Mouse (Mus musculus): Measurements from ENCODE around the gene Ly6g6e. TPM values are rescaled to one million over a fixed set of nuclear protein-coding genes. Genes with fewer than 3 reads are reported as not detected.

Gene Ly6g6e
- polyA plus RNA-seq, 1 experiment, result not detected

DNA sequence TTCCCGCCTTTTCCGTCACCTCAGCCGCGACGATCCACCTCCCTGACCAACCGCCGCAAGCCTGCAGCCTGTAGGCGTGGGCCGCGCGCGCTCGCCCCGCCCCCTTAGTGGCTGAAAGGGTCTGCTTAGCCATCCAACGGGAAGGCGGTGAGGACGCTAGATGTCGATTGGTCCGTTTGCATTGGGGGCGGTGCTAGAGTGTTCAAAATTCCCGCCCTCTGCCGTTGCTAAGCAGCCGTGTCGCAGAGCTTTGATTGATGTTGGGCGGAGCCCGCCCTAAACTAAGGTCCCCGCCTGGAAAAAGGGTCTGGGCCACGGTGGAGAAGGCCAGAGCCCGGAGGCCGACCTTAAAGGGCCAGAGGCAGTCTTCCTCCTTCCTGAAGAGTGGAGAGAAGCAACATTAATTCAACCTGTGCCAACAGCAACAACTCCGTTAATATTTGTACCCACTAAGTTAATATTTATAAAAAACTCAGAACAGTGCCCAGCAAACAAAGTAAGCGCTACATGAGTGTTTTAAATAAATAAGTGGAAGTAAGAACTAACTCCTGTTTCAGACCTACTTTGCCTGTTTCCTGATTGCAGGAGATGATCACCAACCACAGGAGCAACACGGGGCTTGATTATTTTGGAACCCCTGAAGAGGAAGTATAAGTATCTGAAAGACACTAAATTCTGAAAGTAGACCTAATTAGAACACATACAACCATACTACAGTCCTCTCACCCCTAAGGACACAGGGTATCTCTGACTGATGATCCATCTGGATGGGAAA lies 29.8 kb upstream of the Ly6g6e start, which contains the start of gene Msh5:
Gene Msh5 (minus strand): TSS at position 65 of the 775 bp plus-strand sequence.
- Histone ChIP-seq H3K27ac (replicated peaks; ENCODE audit: low read depth, low read length) (peak within 1 kb of the TSS; percentile 86), H3K4me3 (ENCODE audit: insufficient read depth, low read depth, low read length) (peak within 1 kb of the TSS; percentile 63), H3K4me1 (ENCODE audit: control insufficient read depth, insufficient read depth, insufficient read length, low read length) (peaks cover 12% of the 10 kb centered on the region; the same call in 1 of the 2 replicates)

DNA sequence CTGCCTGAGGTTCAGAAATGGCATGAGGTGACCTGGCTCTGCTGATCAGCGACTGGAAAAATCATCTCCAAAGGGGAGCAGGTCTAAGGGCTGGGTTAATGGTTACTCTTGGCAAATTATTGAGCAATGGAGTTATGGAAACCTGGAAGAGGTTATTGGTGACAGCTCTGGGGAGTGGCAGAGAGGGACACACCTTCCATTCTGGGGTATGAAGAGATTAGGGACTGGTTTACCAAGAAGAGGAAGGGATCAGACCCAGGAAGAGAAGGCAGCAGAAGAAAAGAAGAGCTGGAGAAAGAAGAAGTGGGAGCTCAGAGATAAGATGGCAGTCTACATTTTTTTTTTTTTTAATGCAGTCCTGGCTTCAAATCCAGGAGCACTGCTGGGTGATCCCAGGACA lies 29.0 kb upstream of the Ly6g6e start:
- Histone ChIP-seq H3K27ac (replicated peaks; ENCODE audit: low read depth, low read length) (peak overlapping the region; percentile 86), H3K4me3 (ENCODE audit: insufficient read depth, low read depth, low read length) (peak overlapping the region; percentile 9), H3K4me1 (ENCODE audit: control insufficient read depth, insufficient read depth, insufficient read length, low read length) (peaks cover 12% of the 10 kb centered on the region; the same call in 1 of the 2 replicates)

DNA sequence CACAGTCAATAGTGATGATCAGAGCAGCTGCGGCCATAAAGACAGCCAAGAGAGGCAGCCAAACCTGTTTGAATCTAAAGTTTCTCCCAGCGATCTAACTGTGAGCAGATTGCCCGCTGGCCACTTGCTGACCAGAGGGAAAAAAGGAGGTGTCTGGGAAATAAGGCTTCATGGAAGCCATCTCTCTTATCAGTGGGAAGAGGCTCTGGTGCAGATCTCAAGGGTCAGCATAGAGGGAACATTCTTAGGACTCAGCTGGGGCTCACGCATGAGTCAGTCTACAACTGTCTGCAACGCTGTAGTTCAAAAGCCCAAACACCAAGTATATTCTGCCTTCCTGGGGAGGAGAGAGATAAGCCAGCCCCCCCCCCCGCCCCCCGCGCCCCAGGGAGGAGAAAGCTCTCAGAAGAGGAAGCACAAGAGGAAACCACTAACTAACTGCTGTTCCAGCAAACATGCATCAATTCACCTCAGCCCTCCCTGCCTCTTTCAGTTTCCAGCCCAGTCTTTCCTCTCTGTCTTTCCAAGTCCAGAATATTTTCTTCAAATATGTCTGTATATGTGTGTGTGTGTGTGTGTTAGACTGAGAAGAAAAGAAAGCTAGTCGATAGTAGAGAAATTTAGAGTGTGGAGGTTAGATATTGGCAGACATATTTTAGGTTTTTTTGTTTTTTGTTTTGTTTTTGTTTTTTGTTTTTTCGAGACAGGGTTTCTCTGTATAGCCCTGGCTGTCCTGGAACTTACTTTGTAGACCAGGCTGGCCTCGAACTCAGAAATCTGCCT lies 28.4 kb upstream of the Ly6g6e start:
- H3K27ac ChIP-seq (replicated peaks; ENCODE audit: low read depth, low read length), result peak overlapping the region; percentile 86
- H3K4me1 ChIP-seq (ENCODE audit: control insufficient read depth, insufficient read depth, insufficient read length, low read length), result peaks cover 12% of the 10 kb centered on the region; the same call in 1 of the 2 replicates
- peak overlapping the region; percentile 9 for H3K4me3 ChIP-seq (ENCODE audit: insufficient read depth, low read depth, low read length)

DNA sequence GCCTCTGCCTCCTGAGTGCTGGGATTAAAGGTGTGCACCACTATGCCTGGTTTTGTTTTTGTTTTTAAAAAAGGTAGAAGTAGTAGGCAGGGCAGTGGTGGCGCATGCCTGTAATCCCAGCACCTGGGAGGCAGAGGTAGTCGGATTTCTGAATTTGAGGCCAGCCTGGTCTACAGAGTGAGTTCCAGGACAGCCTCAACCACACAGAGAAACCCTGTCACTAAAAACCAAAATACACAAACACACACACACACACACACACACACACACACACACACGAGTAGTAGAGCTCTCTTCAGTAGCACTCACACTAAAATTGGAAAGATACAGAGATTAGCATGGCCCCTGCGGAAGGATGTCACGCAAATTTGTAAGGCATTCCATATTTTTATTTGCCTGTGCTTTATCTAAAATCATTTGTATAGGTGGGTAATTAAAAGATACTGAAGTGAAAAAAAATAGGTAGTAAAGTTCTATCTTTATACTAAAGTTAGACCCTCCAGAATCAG lies 27.7 kb upstream of the Ly6g6e start:
- Histone ChIP-seq H3K27ac (replicated peaks; ENCODE audit: low read depth, low read length) (peak overlapping the region; percentile 66), H3K4me3 (ENCODE audit: insufficient read depth, low read depth, low read length) (peak overlapping the region; percentile 6; the same call in 1 of the 2 replicates), H3K4me1 (ENCODE audit: control insufficient read depth, insufficient read depth, insufficient read length, low read length) (peaks cover 11% of the 10 kb centered on the region; the same call in 1 of the 2 replicates)

DNA sequence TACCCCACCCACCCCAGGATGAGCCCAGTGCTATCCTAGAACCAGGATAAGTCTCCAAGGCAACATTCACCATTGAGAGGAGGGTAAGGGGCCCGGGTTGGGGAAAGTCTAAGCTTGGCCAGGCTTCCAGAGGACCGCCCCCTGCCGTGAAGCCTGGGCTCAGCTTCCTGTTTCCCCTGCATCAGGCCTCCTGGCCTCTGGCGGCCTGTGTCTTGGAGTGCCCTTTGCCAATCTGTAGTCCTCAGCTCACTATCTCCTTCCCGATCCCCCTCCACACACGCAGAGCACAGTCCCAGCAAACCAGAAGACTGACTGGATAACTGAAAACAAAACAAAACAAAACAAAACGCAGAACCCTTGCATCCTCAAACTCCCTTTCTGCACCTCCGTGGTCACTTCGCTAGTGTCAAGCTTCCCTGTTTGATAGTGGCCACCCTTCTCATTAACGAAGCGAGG lies 27.1 kb upstream of the Ly6g6e start, which contains the start of gene Clic1:
Gene Clic1 (plus strand): TSS at position 406 of the 456 bp plus-strand sequence.
- peak within 1 kb of the TSS; percentile 99 for H3K27ac ChIP-seq (replicated peaks; ENCODE audit: low read depth, low read length)
- H3K4me3 ChIP-seq (ENCODE audit: insufficient read depth, low read depth, low read length), result peak within 1 kb of the TSS; percentile 66
- peaks cover 10% of the 10 kb centered on the region; the same call in 1 of the 2 replicates for H3K4me1 ChIP-seq (ENCODE audit: control insufficient read depth, insufficient read depth, insufficient read length, low read length)

DNA sequence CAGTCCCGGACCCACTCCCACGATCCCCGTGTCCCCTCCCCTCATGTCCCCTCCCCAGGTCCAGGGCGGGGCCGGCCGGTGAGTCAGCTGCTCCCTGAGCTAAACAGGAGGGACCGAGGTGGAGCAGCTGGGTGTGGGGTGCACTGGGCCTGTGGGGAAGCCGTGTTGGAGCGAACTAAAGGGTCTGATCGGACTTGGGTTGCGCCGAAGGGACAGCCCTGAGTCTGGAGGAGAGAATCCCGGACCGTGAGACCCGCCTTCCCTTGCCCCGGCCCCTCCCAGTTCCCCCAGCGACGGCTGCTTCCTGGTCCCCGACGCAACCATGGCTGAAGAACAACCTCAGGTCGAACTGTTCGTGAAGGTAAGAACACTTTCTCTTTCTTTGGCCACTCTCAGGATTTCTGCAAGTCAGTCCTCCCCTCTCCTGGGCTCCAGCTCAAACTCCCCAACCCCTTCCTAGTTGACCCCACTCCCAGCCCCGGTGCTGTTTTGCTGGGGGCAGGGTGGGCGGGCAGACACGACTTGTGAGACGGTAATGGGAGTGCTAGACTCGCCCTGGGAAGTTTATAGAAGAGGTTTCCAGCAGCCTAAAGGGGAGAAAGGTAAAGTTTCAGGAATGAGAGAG lies 26.5 kb upstream of the Ly6g6e start:
- peak overlapping the region; percentile 66 for H3K4me3 ChIP-seq (ENCODE audit: insufficient read depth, low read depth, low read length)
- H3K4me1 ChIP-seq (ENCODE audit: control insufficient read depth, insufficient read depth, insufficient read length, low read length), result peaks cover 10% of the 10 kb centered on the region; the same call in 1 of the 2 replicates
- H3K27ac ChIP-seq (replicated peaks; ENCODE audit: low read depth, low read length), result peak overlapping the region; percentile 99

DNA sequence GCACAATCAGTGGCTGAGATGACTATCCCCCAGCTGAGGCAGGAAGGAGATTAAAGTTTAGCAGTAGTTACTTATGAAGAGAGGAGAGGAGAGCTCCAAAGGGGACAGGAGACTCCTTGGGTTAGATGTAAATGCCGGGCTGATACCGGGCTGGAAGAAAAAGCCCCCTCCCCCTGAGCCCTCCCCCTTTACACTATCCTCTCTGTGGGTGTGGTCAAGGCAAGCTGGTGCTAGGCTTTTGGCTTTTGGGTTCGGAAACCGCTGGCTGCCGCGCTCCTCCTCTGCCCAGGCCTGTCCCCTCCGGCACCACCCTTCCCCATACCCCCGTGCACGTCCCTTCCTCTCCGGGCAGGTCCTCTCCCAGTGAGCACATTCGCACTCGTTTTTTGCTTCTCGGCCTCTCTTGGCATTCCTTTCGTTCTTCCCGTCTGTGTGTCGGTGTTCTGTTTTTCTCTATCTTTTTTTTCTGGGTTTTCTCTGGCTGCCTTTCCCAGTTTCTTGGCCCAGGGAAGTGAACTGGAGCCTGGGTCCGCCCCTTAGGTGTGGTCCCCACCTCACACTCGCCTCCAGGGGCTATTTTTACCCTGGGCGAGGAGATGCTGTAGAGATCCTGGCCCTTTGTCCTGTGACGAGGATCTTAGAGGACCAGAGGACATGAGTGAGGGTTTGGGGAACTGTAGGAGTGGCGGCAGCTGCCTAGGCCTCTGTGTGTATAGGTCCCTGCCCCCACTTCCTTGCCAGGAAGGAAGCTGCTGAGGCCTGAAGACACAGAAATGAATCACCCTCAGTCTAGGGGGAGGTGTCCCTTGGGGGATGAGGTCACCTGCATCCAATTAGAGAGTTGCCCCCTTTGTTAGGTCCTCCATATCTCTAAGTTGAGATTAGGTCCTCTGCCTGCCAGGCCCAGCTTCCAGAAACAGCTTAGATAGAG lies 25.3 kb upstream of the Ly6g6e start:
- Histone ChIP-seq H3K27ac (replicated peaks; ENCODE audit: low read depth, low read length) (peak overlapping the region; percentile 99), H3K4me1 (ENCODE audit: control insufficient read depth, insufficient read depth, insufficient read length, low read length) (peaks cover 10% of the 10 kb centered on the region; the same call in 1 of the 2 replicates), H3K4me3 (ENCODE audit: insufficient read depth, low read depth, low read length) (peak overlapping the region; percentile 66)

DNA sequence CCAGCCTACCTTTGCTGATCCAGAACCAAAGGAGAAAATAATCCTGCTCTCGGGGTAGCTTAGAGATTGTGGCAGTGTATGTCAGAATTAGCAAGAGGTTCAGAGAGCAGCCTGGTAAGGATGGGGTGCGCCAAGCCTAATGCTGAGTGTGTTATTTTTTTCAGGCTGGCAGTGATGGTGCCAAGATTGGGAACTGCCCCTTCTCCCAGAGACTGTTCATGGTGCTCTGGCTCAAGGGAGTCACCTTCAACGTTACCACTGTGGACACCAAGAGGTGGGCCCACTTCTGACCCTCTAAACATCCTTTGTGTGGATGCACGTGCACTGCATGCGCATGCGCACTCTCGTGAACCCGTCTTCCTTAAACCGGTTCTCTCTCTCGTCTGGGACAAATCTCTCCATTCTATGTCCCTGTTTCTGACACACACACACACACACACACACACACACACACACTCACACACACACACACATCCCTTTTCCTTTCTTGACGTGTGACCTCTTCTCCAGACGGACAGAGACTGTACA lies 24.4 kb upstream of the Ly6g6e start:
- Histone ChIP-seq H3K27ac (replicated peaks; ENCODE audit: low read depth, low read length) (peak overlapping the region; percentile 99), H3K4me3 (ENCODE audit: insufficient read depth, low read depth, low read length) (peak overlapping the region; percentile 66), H3K4me1 (ENCODE audit: control insufficient read depth, insufficient read depth, insufficient read length, low read length) (peaks cover 10% of the 10 kb centered on the region; the same call in 1 of the 2 replicates)

DNA sequence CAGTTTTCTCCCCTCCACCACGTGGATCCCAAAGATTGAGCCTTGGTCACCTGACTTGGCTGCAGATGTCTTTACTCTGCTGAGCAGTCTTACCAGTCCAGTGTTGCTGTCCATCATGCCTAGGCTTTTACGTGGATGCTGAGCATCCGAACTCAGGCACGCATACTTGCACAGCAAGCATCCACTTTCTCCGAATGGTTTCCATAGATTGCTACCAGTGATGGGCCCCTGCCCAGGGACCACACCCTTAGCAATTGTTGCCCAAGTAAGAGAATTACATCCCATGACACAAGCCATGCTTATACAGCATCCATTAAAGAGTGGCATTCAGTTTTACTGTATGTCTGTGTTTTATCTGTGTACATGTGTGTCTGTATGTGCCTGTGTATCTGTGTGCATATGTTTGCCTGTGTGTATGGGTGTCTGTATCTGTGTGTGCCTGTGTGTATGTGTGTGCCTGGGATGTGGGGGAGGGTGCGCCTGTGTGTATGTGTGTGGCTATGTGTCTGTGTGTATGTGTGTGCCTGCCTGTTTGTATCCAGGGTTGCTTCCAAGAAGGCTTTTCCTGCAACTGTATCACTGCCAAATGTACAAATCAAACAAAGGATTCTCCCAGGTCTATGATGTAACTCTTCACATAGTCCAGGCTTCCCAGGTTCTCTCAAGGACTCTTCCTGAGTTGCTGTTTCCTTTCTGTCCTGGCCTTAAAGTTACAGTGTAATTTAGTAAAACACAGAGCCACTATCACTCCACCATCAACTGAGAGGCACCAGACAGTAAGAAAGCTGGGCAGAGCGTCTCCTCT lies 20.8 kb upstream of the Ly6g6e start:
- Histone ChIP-seq H3K27ac (replicated peaks; ENCODE audit: low read depth, low read length) (peak overlapping the region; percentile 45; the same call in 1 of the 2 replicates), H3K4me3 (ENCODE audit: insufficient read depth, low read depth, low read length) (no peak overlapping the region)

DNA sequence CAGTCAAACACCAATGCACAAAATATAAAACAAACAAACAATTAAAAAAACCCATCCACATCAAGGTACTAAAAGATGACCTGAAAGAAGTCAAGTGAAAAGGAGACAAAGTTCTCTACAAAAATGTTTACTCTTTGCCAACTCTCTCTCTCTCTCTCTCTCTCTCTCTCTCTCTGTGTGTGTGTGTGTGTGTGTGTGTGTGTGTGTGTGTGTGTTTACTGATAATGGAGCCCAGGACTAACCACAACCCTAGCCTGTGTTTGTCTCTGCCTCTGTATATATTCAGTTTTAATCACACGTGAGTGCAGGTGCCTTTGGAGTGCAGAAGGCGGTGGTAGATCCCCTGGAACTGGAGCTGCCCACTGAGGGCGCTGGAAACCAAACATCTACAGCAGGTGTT lies 19.6 kb upstream of the Ly6g6e start:
- Histone ChIP-seq H3K27ac (replicated peaks; ENCODE audit: low read depth, low read length) (no peak overlapping the region), H3K4me1 (ENCODE audit: control insufficient read depth, insufficient read depth, insufficient read length, low read length) (no peaks in the 10 kb centered on the region; the same call in 1 of the 2 replicates), H3K4me3 (ENCODE audit: insufficient read depth, low read depth, low read length) (no peak overlapping the region)

More for the DNA sequence above, 20.8 kb upstream of the Ly6g6e start:
- H3K4me1 ChIP-seq (ENCODE audit: control insufficient read depth, insufficient read depth, insufficient read length, low read length), result no peaks in the 10 kb centered on the region; the same call in 1 of the 2 replicates

DNA sequence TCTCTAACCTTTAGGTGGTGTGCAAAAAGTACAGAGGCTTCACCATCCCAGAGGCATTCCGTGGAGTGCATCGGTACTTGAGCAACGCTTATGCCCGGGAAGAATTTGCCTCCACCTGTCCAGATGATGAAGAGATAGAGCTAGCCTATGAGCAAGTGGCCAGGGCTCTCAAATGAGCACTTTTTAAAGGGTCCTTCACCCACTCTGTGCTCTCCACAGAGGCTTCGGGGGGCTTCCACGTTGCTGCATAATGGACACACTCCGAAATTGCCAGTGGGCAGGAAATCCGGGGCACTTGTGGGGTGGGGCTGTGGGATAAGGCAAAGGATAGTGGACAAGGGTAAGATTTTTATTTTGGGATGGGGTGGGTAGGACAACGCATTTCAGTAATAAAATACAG lies 18.4 kb upstream of the Ly6g6e start:
- H3K4me1 ChIP-seq (ENCODE audit: control insufficient read depth, insufficient read depth, insufficient read length, low read length), result no peaks in the 10 kb centered on the region; the same call in 1 of the 2 replicates
- H3K4me3 ChIP-seq (ENCODE audit: insufficient read depth, low read depth, low read length), result no peak overlapping the region
- peak overlapping the region; percentile 37; the same call in 1 of the 2 replicates for H3K27ac ChIP-seq (replicated peaks; ENCODE audit: low read depth, low read length)

DNA sequence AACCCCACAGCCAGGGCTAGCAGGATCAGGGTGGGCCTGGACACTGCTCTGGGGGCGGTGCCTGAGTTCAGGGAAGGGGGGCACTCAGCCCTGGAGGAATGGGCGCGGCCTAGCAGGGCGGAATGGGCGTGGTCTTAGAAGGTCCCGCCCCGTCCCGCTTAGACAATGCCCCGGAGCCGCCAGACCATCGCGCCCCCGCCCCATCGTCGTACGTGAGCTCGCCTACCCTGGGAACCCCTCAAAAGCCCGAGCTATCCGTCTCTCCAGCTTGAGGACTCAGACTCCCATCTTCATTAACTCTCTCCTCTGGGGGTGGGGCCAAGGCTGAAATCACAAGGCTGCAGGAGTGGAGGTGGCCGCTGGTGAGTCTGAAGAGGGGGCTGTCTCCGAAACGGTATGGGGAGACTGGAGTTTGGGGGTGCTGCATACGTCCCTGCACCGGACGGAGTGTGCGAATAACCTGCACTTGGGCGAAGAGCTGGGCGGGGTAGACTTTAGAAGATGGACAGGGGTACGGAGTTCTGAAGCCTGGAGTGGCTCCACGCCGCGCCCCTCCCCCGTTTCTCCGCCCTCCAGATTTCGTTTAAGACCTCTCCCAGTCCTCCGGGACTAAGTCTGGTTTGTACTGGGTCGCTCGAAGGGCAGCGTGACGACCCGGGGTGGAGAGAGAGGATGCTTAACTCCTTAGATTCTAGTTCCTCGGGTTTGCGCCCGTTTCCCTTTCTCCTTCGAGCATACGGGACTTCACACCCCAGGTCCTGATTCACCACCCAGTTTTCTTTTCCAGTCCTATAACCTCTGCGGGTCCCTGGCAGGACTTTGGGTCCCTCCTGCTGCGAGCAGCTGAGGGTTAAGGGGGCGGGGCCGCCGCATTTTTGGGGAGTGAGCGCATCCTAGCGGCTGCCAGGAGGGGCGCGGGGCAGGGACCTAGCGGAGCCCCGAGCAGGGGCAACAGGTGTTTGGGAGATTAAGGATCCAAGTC lies 17.5 kb upstream of the Ly6g6e start, which contains the start of gene Ddah2:
Gene Ddah2 (plus strand): TSS at position 125 of the 982 bp plus-strand sequence.
- peak within 1 kb of the TSS; percentile 82 for H3K27ac ChIP-seq (replicated peaks; ENCODE audit: low read depth, low read length)
- H3K4me1 ChIP-seq (ENCODE audit: control insufficient read depth, insufficient read depth, insufficient read length, low read length), result no peaks in the 10 kb centered on the region; the same call in 1 of the 2 replicates
- peak within 1 kb of the TSS; percentile 89 for H3K4me3 ChIP-seq (ENCODE audit: insufficient read depth, low read depth, low read length)

All from brown adipose tissue, adult 24 weeks (tissue).